In the genomic region with DNA sequence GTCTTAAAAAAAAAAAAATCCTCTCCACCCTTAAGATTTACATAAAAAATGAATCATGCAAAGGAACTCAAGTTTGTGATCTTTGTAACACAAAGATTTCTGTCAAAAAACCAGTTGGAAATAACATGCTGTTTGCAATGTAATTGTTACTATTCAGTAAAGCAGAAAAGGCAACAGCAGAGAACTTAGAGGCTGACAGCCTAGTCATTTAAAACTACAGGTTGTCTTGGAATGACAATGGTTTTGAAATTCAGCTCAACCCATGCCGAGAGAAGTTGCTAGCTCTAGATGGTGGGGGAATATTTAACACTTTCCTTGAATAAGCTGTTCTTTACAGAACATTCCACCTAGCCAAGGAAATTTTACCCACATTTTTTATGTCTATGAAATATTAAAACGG, we compare ENCODE assay signal across 29 mouse cellular contexts.
A peak's percentile ranks its signal among the peaks of the same experiment; 100 is the strongest.
DNase-seq lines count a peak whose midpoint lies in the region; ATAC-seq and TF ChIP-seq lines count a peak whose summit lies in the region.
"Had no signal": no experiment of that assay in that cellular context is flagged by ENCODE, and none has a peak within 500 bp of the region (broad histone marks: within the 10 kb centered on the region; RNA-seq: fewer than 3 reads in every experiment).

No protein-coding gene starts in this region.

- H3K27me3 ChIP-seq in forebrain, embryonic 14.5 days (replicated peaks; ENCODE audit: control insufficient read depth, insufficient read depth, low read length): no peaks in the 10 kb centered on the region
- no peaks in the 10 kb centered on the region for H3K27me3 ChIP-seq in forebrain, embryonic 12.5 days
- H3K27me3 ChIP-seq: embryonic facial prominence, embryonic 12.5 days; embryonic facial prominence, embryonic 15.5 days; forebrain, embryonic 15.5 days; Patski had no signal

- 43% methylated on average over 2 of the region's 2 CpGs for WGBS in forebrain, embryonic 14.5 days
- WGBS in forebrain, embryonic 12.5 days: 50% methylated on average over 2 of the region's 2 CpGs

- H3K4me1 ChIP-seq in forebrain, embryonic 14.5 days (ENCODE audit: control insufficient read depth, insufficient read depth, low read length): no peaks in the 10 kb centered on the region
- no peaks in the 10 kb centered on the region for H3K4me1 ChIP-seq in forebrain, embryonic 12.5 days
- H3K4me1 ChIP-seq: embryonic facial prominence, embryonic 12.5 days; embryonic facial prominence, embryonic 15.5 days; forebrain, embryonic 15.5 days; hindbrain, embryonic 10.5 days had no signal

- H3K36me3 ChIP-seq in forebrain, embryonic 14.5 days (ENCODE audit: control insufficient read depth, insufficient read depth, low read length): no peaks in the 10 kb centered on the region
- no peaks in the 10 kb centered on the region for H3K36me3 ChIP-seq in forebrain, embryonic 12.5 days (replicated peaks)
- H3K36me3 ChIP-seq: embryonic facial prominence, embryonic 12.5 days; embryonic facial prominence, embryonic 15.5 days; forebrain, embryonic 15.5 days; G1E; hindbrain, embryonic 10.5 days had no signal

- H3K4me3 ChIP-seq in forebrain, embryonic 14.5 days (ENCODE audit: low read depth, low read length): no peak overlapping the region
- H3K4me3 ChIP-seq in forebrain, embryonic 12.5 days (replicated peaks): no peak overlapping the region
- H3K4me3 ChIP-seq in left cerebral cortex, adult 2 months: no peak overlapping the region
- H3K4me3 ChIP-seq: embryonic facial prominence, embryonic 12.5 days; embryonic facial prominence, embryonic 15.5 days; forebrain, embryonic 15.5 days; gastrocnemius, adult 2 months; hindbrain, embryonic 10.5 days had no signal

- TF ChIP-seq CTCF in left cerebral cortex, adult 2 months (IDR thresholded peaks at IDR 0.05): no peak
- TF ChIP-seq CTCF in brain, embryonic 14.5 days (IDR thresholded peaks at IDR 0.05; ENCODE audit: borderline replicate concordance, extremely low read depth, insufficient read depth, insufficient read length): no peak

- ATAC-seq in forebrain, embryonic 14.5 days: no peak
- no peak for ATAC-seq in forebrain, embryonic 12.5 days (ENCODE audit: low FRiP score)
- ATAC-seq: forebrain, embryonic 15.5 days; hindbrain, postnatal 0 days; inflammation-experienced regulatory T-cells, adult 6 months; intestine, embryonic 16.5 days; Patski had no signal

- no peak overlapping the region for H3K4me2 ChIP-seq in forebrain, embryonic 14.5 days (ENCODE audit: low read length)
- H3K4me2 ChIP-seq in forebrain, embryonic 12.5 days: no peak overlapping the region
- H3K4me2 ChIP-seq: embryonic facial prominence, embryonic 12.5 days; embryonic facial prominence, embryonic 15.5 days; forebrain, embryonic 15.5 days; heart, embryonic 11.5 days; hindbrain, embryonic 14.5 days had no signal

- intact Hi-C loops in left cerebral cortex, adult 2 months (cut with DNase I): no loop called here
- intact Hi-C loops in left cerebral cortex, postnatal 4 days (cut with DNase I): loop anchor here (10.0 kb wide), 1 partner anchor 126 kb away; no protein-coding TSS in a partner anchor
- intact Hi-C loops in heart, postnatal 25 days (cut with DNase I): no loop called here

- H3K27ac ChIP-seq in forebrain, embryonic 14.5 days (ENCODE audit: low read depth, low read length): no peak overlapping the region
- no peak overlapping the region for H3K27ac ChIP-seq in forebrain, embryonic 12.5 days
- peak overlapping the region; percentile 33 for H3K27ac ChIP-seq in left cerebral cortex, adult 2 months
- H3K27ac ChIP-seq: embryonic facial prominence, embryonic 12.5 days; embryonic facial prominence, embryonic 15.5 days; gastrocnemius, adult 2 months; hindbrain, embryonic 10.5 days; hindbrain, embryonic 14.5 days; hindbrain, postnatal 0 days had no signal

- no peaks in the 10 kb centered on the region for H3K9me3 ChIP-seq in forebrain, embryonic 14.5 days (replicated peaks; ENCODE audit: control insufficient read depth, low read length)
- no peaks in the 10 kb centered on the region for H3K9me3 ChIP-seq in forebrain, embryonic 12.5 days
- H3K9me3 ChIP-seq: embryonic facial prominence, embryonic 12.5 days; embryonic facial prominence, embryonic 15.5 days; forebrain, embryonic 15.5 days; G1E; hindbrain, embryonic 10.5 days had no signal

- no peak overlapping the region for H3K9ac ChIP-seq in forebrain, embryonic 14.5 days (ENCODE audit: low read length)
- H3K9ac ChIP-seq in forebrain, embryonic 12.5 days: no peak overlapping the region
- H3K9ac ChIP-seq: embryonic facial prominence, embryonic 12.5 days; embryonic facial prominence, embryonic 15.5 days; forebrain, embryonic 15.5 days; hindbrain, embryonic 14.5 days had no signal

- TF ChIP-seq POLR2A in brain, embryonic 14.5 days (IDR thresholded peaks at IDR 0.05; ENCODE audit: borderline replicate concordance, extremely low read depth, insufficient read depth, insufficient read length, poor library complexity, severe bottlenecking): no peak

- DNase-seq in forebrain, embryonic 14.5 days (ENCODE audit: low spot score): peak; percentile 50
- DNase-seq in left cerebral cortex, adult 2 months (ENCODE audit: extremely low spot score in 1 of 2, low spot score in 2 of 2): no peak
- no peak for DNase-seq in left cerebral cortex, postnatal 4 days
- DNase-seq in brain, embryonic 14.5 days (ENCODE audit: low read depth): peak; percentile 59
- no peak for DNase-seq in heart, postnatal 25 days (ENCODE audit: low spot score)
- no peak for DNase-seq in left cerebral cortex, adult 11 months (ENCODE audit: low spot score)
- DNase-seq in cerebellum, postnatal 36 days: no peak
- DNase-seq: adrenal gland, postnatal 10 days; adrenal gland, postnatal 36 days; cerebellum, adult 18-20 months; cerebellum, adult 9-10 months; cerebellum, postnatal 14 days; gastrocnemius, adult 2 months; gastrocnemius, postnatal 14 days; heart, adult 11 months; heart, postnatal 36 days; kidney, adult 18-20 months had no signal

Comparison
In these comparisons a context has a peak if more than half of its experiments do, and no peak if none do; other contexts are left out.
1. DNase-seq: peak in forebrain, embryonic 14.5 days (single experiment) and brain, embryonic 14.5 days (single experiment); none in left cerebral cortex, adult 2 months (0 of 2), left cerebral cortex, postnatal 4 days (single experiment), heart, postnatal 25 days (single experiment), left cerebral cortex, adult 11 months (single experiment) and cerebellum, postnatal 36 days (0 of 2).